In the genomic region with DNA sequence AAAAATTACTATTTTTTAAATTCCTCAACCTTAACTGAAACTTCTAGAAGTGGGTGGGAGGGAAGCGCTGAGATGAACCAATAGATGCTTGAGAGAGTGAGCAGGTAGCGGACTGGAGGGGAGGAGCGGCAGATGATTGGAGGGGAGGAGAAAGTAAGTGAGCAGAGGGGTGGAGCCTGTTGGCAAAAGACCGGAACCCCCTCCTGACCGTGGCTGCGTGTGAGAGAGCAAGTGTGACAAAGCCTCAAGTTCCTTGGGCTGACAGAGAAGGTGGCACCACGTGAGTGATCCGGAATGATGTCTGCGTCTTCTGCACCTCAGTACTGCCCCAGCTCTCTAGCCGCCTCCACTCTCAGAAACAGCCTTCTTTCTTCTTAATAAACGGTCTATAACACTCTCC, we compare ENCODE assay signal across 20 mouse cellular contexts. TPM values are rescaled to one million over a fixed set of nuclear protein-coding genes. Genes with fewer than 3 reads are reported as not detected.
"Had no signal": no experiment of that assay in that cellular context is flagged by ENCODE, and none has a peak within 500 bp of the region (broad histone marks: within the 10 kb centered on the region; RNA-seq: fewer than 3 reads in every experiment).

No protein-coding gene starts in this region.

- H3K27me3 ChIP-seq: midbrain, embryonic 15.5 days; neural tube, embryonic 12.5 days; stomach, embryonic 15.5 days had no signal

- H3K4me3 ChIP-seq: left cerebral cortex, adult 2 months; limb, embryonic 10.5 days; midbrain, embryonic 15.5 days; neural tube, embryonic 12.5 days; stomach, embryonic 15.5 days had no signal

- H3K27ac ChIP-seq: kidney, postnatal 0 days; left cerebral cortex, adult 2 months; limb, embryonic 10.5 days; liver, embryonic 14.5 days; midbrain, embryonic 15.5 days; neural tube, embryonic 12.5 days; stomach, embryonic 15.5 days had no signal

- H3K4me1 ChIP-seq: midbrain, embryonic 15.5 days; neural tube, embryonic 12.5 days; stomach, embryonic 15.5 days had no signal

- H3K4me2 ChIP-seq: midbrain, embryonic 11.5 days; midbrain, embryonic 15.5 days; neural tube, embryonic 12.5 days; stomach, embryonic 15.5 days had no signal

- H3K9me3 ChIP-seq: limb, embryonic 10.5 days; midbrain, embryonic 15.5 days; neural tube, embryonic 12.5 days; stomach, embryonic 15.5 days had no signal

- ATAC-seq: intestine, embryonic 16.5 days; midbrain, embryonic 15.5 days had no signal

- H3K36me3 ChIP-seq: stomach, embryonic 15.5 days had no signal

- H3K9ac ChIP-seq: liver, embryonic 14.5 days; midbrain, embryonic 15.5 days; neural tube, embryonic 12.5 days; stomach, embryonic 15.5 days had no signal

- DNase-seq: kidney, adult 8-10 months; lung, adult 2 months; lung, postnatal 10 days; lung, postnatal 4 days; retina, postnatal 1 day; right cerebral cortex, postnatal 4 days; spleen, adult 18-20 months; thymus, adult 18-20 months; thymus, postnatal 14 days had no signal

RNA-seq across cellular contexts. Expression of gene Dmc1, which starts 12.2 kb away (rescaled TPM):
- total RNA-seq: monocyte, adult 5-6 weeks; neutrophil, adult 5-6 weeks had no signal
